Mouse (Mus musculus): ENCODE results near the gene Prss32. TPM values are rescaled to one million over a fixed set of nuclear protein-coding genes. Genes with fewer than 3 reads are reported as not detected.

Gene Prss32
- polyA plus RNA-seq, 1 experiment: 292 TPM

- no peaks in the 10 kb centered on the region for H3K27me3 ChIP-seq (ENCODE audit: control insufficient read depth, insufficient read depth, low read length)
- H3K36me3 ChIP-seq (ENCODE audit: control insufficient read depth, insufficient read depth, low read length): peaks cover 17% of the 10 kb centered on the region
- under 1% methylated on average over 8 of the region's 8 CpGs for WGBS
- peak overlapping the region; percentile 90 for H3K4me3 ChIP-seq (ENCODE audit: low read depth, low read length)
- H3K4me1 ChIP-seq (ENCODE audit: control insufficient read depth, insufficient read depth, insufficient read length, low read length): peaks cover 4% of the 10 kb centered on the region
- no peak for TF ChIP-seq CTCF (IDR thresholded peaks at IDR 0.05; ENCODE audit: extremely low read depth, insufficient read length, insufficient replicate concordance, low read depth, low read length)
- TF ChIP-seq POLR2A (IDR thresholded peaks at IDR 0.05; ENCODE audit: low read depth, low read length): no peak
- H3K27ac ChIP-seq (ENCODE audit: insufficient read depth, low read depth, low read length): peak overlapping the region; percentile 75
Measured at GRCm38 (mm10) chr17:23804426-23805085, 39.1 kb upstream of the Prss32 start.

- Histone ChIP-seq H3K4me3 (ENCODE audit: low read depth, low read length) (peak overlapping the region; percentile 51), H3K36me3 (ENCODE audit: control insufficient read depth, insufficient read depth, low read length) (peaks cover 38% of the 10 kb centered on the region), H3K4me1 (ENCODE audit: control insufficient read depth, insufficient read depth, insufficient read length, low read length) (peaks cover 4% of the 10 kb centered on the region), H3K27ac (ENCODE audit: insufficient read depth, low read depth, low read length) (no peak overlapping the region), H3K27me3 (ENCODE audit: control insufficient read depth, insufficient read depth, low read length) (no peaks in the 10 kb centered on the region)
- WGBS: 23% methylated on average over 25 of the region's 25 CpGs
- TF ChIP-seq POLR2A (IDR thresholded peaks at IDR 0.05; ENCODE audit: low read depth, low read length) (no peak), CTCF (IDR thresholded peaks at IDR 0.05; ENCODE audit: extremely low read depth, insufficient read length, insufficient replicate concordance, low read depth, low read length) (peak; percentile 47; the same call in 1 of the 2 replicates)
Measured at GRCm38 (mm10) chr17:23806867-23807266, 36.8 kb upstream of the Prss32 start.

- H3K4me3 ChIP-seq (ENCODE audit: low read depth, low read length): no peak overlapping the region
- H3K27me3 ChIP-seq (ENCODE audit: control insufficient read depth, insufficient read depth, low read length): no peaks in the 10 kb centered on the region
- 92% methylated on average over 3 of the region's 3 CpGs for WGBS
- H3K4me1 ChIP-seq (ENCODE audit: control insufficient read depth, insufficient read depth, insufficient read length, low read length): peaks cover 4% of the 10 kb centered on the region
- TF ChIP-seq CTCF (IDR thresholded peaks at IDR 0.05; ENCODE audit: extremely low read depth, insufficient read length, insufficient replicate concordance, low read depth, low read length) (no peak), POLR2A (IDR thresholded peaks at IDR 0.05; ENCODE audit: low read depth, low read length) (no peak)
- peaks cover 46% of the 10 kb centered on the region for H3K36me3 ChIP-seq (ENCODE audit: control insufficient read depth, insufficient read depth, low read length)
- H3K27ac ChIP-seq (ENCODE audit: insufficient read depth, low read depth, low read length): no peak overlapping the region
Measured at GRCm38 (mm10) chr17:23807918-23808317, 35.7 kb upstream of the Prss32 start.

- Histone ChIP-seq H3K4me1 (ENCODE audit: control insufficient read depth, insufficient read depth, insufficient read length, low read length) (no peaks in the 10 kb centered on the region), H3K27me3 (ENCODE audit: control insufficient read depth, insufficient read depth, low read length) (no peaks in the 10 kb centered on the region), H3K27ac (ENCODE audit: insufficient read depth, low read depth, low read length) (no peak overlapping the region), H3K36me3 (ENCODE audit: control insufficient read depth, insufficient read depth, low read length) (peaks cover 89% of the 10 kb centered on the region), H3K4me3 (ENCODE audit: low read depth, low read length) (no peak overlapping the region)
- 98% methylated on average over 16 of the region's 16 CpGs for WGBS
- no peak for TF ChIP-seq POLR2A (IDR thresholded peaks at IDR 0.05; ENCODE audit: low read depth, low read length)
- TF ChIP-seq CTCF (IDR thresholded peaks at IDR 0.05; ENCODE audit: extremely low read depth, insufficient read length, insufficient replicate concordance, low read depth, low read length): no peak
Measured at GRCm38 (mm10) chr17:23815641-23816040, 28.0 kb upstream of the Prss32 start.

GRCm38 (mm10) chr17:23818579-23818978, 25.1 kb upstream of the Prss32 start:
- WGBS: 97% methylated on average over 8 of the region's 8 CpGs
- Histone ChIP-seq H3K4me1 (ENCODE audit: control insufficient read depth, insufficient read depth, insufficient read length, low read length) (no peaks in the 10 kb centered on the region), H3K4me3 (ENCODE audit: low read depth, low read length) (no peak overlapping the region), H3K36me3 (ENCODE audit: control insufficient read depth, insufficient read depth, low read length) (peaks cover 94% of the 10 kb centered on the region), H3K27ac (ENCODE audit: insufficient read depth, low read depth, low read length) (no peak overlapping the region), H3K27me3 (ENCODE audit: control insufficient read depth, insufficient read depth, low read length) (no peaks in the 10 kb centered on the region)
- TF ChIP-seq CTCF (IDR thresholded peaks at IDR 0.05; ENCODE audit: extremely low read depth, insufficient read length, insufficient replicate concordance, low read depth, low read length) (no peak), POLR2A (IDR thresholded peaks at IDR 0.05; ENCODE audit: low read depth, low read length) (no peak)

- TF ChIP-seq CTCF (IDR thresholded peaks at IDR 0.05; ENCODE audit: extremely low read depth, insufficient read length, insufficient replicate concordance, low read depth, low read length) (no peak), POLR2A (IDR thresholded peaks at IDR 0.05; ENCODE audit: low read depth, low read length) (no peak)
- no peaks in the 10 kb centered on the region for H3K4me1 ChIP-seq (ENCODE audit: control insufficient read depth, insufficient read depth, insufficient read length, low read length)
- H3K36me3 ChIP-seq (ENCODE audit: control insufficient read depth, insufficient read depth, low read length): peaks cover 95% of the 10 kb centered on the region
- WGBS: 98% methylated on average over 25 of the region's 25 CpGs
- no peak overlapping the region for H3K27ac ChIP-seq (ENCODE audit: insufficient read depth, low read depth, low read length)
- no peaks in the 10 kb centered on the region for H3K27me3 ChIP-seq (ENCODE audit: control insufficient read depth, insufficient read depth, low read length)
- no peak overlapping the region for H3K4me3 ChIP-seq (ENCODE audit: low read depth, low read length)
Measured at GRCm38 (mm10) chr17:23819235-23819634, 24.4 kb upstream of the Prss32 start.

GRCm38 (mm10) chr17:23820731-23821130, 22.9 kb upstream of the Prss32 start:
- H3K27me3 ChIP-seq (ENCODE audit: control insufficient read depth, insufficient read depth, low read length): no peaks in the 10 kb centered on the region
- H3K4me1 ChIP-seq (ENCODE audit: control insufficient read depth, insufficient read depth, insufficient read length, low read length): no peaks in the 10 kb centered on the region
- H3K27ac ChIP-seq (ENCODE audit: insufficient read depth, low read depth, low read length): no peak overlapping the region
- H3K4me3 ChIP-seq (ENCODE audit: low read depth, low read length): no peak overlapping the region
- TF ChIP-seq POLR2A (IDR thresholded peaks at IDR 0.05; ENCODE audit: low read depth, low read length) (no peak), CTCF (IDR thresholded peaks at IDR 0.05; ENCODE audit: extremely low read depth, insufficient read length, insufficient replicate concordance, low read depth, low read length) (no peak)
- H3K36me3 ChIP-seq (ENCODE audit: control insufficient read depth, insufficient read depth, low read length): peaks cover 96% of the 10 kb centered on the region
- 95% methylated on average over 5 of the region's 5 CpGs for WGBS
